In genomic region chr9:30699848-30700247, GRCm38 (mm10) we compare ENCODE assay signal across 14 mouse cellular contexts.
DNase-seq lines count a peak whose midpoint lies in the region; ATAC-seq and TF ChIP-seq lines count a peak whose summit lies in the region.
"Had no signal": no experiment of that assay in that cellular context is flagged by ENCODE, and none has a peak within 500 bp of the region (broad histone marks: within the 10 kb centered on the region; RNA-seq: fewer than 3 reads in every experiment).

No protein-coding gene starts in this region.

- DNase-seq in gastrocnemius, postnatal 25 days: peak; percentile 8
- DNase-seq in gastrocnemius, adult 2 months: no peak
- peak; percentile 50 for DNase-seq in lung, postnatal 10 days
- DNase-seq in lung, adult 2 months: no peak
- DNase-seq in forelimb bud, embryonic 11.5 days (ENCODE audit: low read depth, low spot score): peak; percentile 23
- DNase-seq in midbrain, postnatal 0 days (ENCODE audit: low spot score): peak; percentile 17
- no peak for DNase-seq in kidney, postnatal 14 days
- DNase-seq in right cerebral cortex, postnatal 14 days: no peak
- DNase-seq: B cell, adult 2 months; right cerebral cortex, postnatal 25 days had no signal

- H3K27ac ChIP-seq in gastrocnemius, adult 2 months: no peak overlapping the region
- no peak overlapping the region for H3K27ac ChIP-seq in midbrain, postnatal 0 days (ENCODE audit: low read depth, low read length)
- H3K27ac ChIP-seq: limb, embryonic 13.5 days; macrophage; neural tube, embryonic 13.5 days had no signal

- no peak overlapping the region for H3K9ac ChIP-seq in midbrain, postnatal 0 days (replicated peaks; ENCODE audit: low read length, poor library complexity, severe bottlenecking)
- H3K9ac ChIP-seq: limb, embryonic 13.5 days; neural tube, embryonic 13.5 days had no signal

- no peaks in the 10 kb centered on the region for H3K9me3 ChIP-seq in midbrain, postnatal 0 days (ENCODE audit: low read length)
- H3K9me3 ChIP-seq: limb, embryonic 13.5 days; neural tube, embryonic 13.5 days had no signal

- TF ChIP-seq POLR2A in lung, adult 2 months (IDR thresholded peaks at IDR 0.05; ENCODE audit: borderline replicate concordance, extremely low read depth, low read depth, low read length): no peak

- H3K36me3 ChIP-seq in midbrain, postnatal 0 days (ENCODE audit: insufficient read depth, low read length): no peaks in the 10 kb centered on the region
- H3K36me3 ChIP-seq: limb, embryonic 13.5 days; neural tube, embryonic 13.5 days had no signal

- H3K4me2 ChIP-seq in midbrain, postnatal 0 days (ENCODE audit: low read depth, low read length, poor library complexity, severe bottlenecking): no peak overlapping the region
- H3K4me2 ChIP-seq: limb, embryonic 13.5 days; neural tube, embryonic 13.5 days had no signal

- ATAC-seq in midbrain, postnatal 0 days (ENCODE audit: low FRiP score): no peak
- ATAC-seq: intestine, postnatal 0 days had no signal

- intact Hi-C loops in gastrocnemius, adult 2 months (cut with DNase I): no loop called here

- H3K4me3 ChIP-seq in gastrocnemius, adult 2 months: no peak overlapping the region
- H3K4me3 ChIP-seq in lung, adult 2 months (replicated peaks; ENCODE audit: extremely low read depth, low read depth, low read length): no peak overlapping the region
- no peak overlapping the region for H3K4me3 ChIP-seq in midbrain, postnatal 0 days (ENCODE audit: low read depth, low read length)
- H3K4me3 ChIP-seq: limb, embryonic 13.5 days; neural tube, embryonic 13.5 days had no signal

- H3K4me1 ChIP-seq in lung, adult 2 months (ENCODE audit: control insufficient read depth, insufficient read depth, low read length): no peaks in the 10 kb centered on the region
- H3K4me1 ChIP-seq in midbrain, postnatal 0 days (ENCODE audit: insufficient read depth, low read length): no peaks in the 10 kb centered on the region
- H3K4me1 ChIP-seq: neural tube, embryonic 13.5 days had no signal

- H3K27me3 ChIP-seq in midbrain, postnatal 0 days (ENCODE audit: insufficient read depth, low read length): no peaks in the 10 kb centered on the region
- H3K27me3 ChIP-seq: limb, embryonic 13.5 days; neural tube, embryonic 13.5 days had no signal

- 43% methylated on average over 5 of the region's 5 CpGs for WGBS in lung, adult 2 months
- 39% methylated on average over 5 of the region's 5 CpGs for WGBS in midbrain, postnatal 0 days

- no peak for TF ChIP-seq CTCF in gastrocnemius, adult 2 months (IDR thresholded peaks at IDR 0.05)
- no peak for TF ChIP-seq CTCF in lung, adult 2 months (IDR thresholded peaks at IDR 0.05; ENCODE audit: insufficient read depth, low read length)
- no peak for TF ChIP-seq CTCF in midbrain, postnatal 0 days (IDR thresholded peaks at IDR 0.05)

Comparison
In these comparisons a context has a peak if more than half of its experiments do, and no peak if none do; other contexts are left out.
1. DNase-seq: peak in gastrocnemius, postnatal 25 days (single experiment), lung, postnatal 10 days (single experiment), forelimb bud, embryonic 11.5 days (single experiment) and midbrain, postnatal 0 days (single experiment); none in gastrocnemius, adult 2 months (single experiment), lung, adult 2 months (single experiment), kidney, postnatal 14 days (single experiment) and right cerebral cortex, postnatal 14 days (single experiment).